Mouse (Mus musculus) hindbrain, embryonic 11.5 days (tissue): ENCODE data around the gene Rftn1. TPM values are rescaled to one million over a fixed set of nuclear protein-coding genes. Genes with fewer than 3 reads are reported as not detected.

Experiments used
- ATAC-seq: fragments of 200-750 bp; cut with Nextera tagmentation; 2 replicates; pipeline ENCODE4 v1.8.0; 2017; ENCODE audit warnings: mild to moderate bottlenecking, moderate TSS enrichment, moderate library complexity; ENCODE audit not compliant: low FRiP score
- DNase-seq: peaks from one replicate; pipeline ENCODE4 v3.0.0-alpha.2; 2015; ENCODE audit warnings: low spot score
- H3K27ac ChIP-seq: fragments of 300-500 bp; sonication (generic); 2 replicates; pipeline ENCODE4 v1.5.1; 2014; ENCODE audit warnings: mild to moderate bottlenecking, low read depth, low read length
- H3K27me3 ChIP-seq: fragments of 300-500 bp; sonication (generic); 2 replicates; pipeline ENCODE4 v1.6.1; 2014; ENCODE audit warnings: mild to moderate bottlenecking, low read length, moderate library complexity, mixed read lengths; ENCODE audit not compliant: control insufficient read depth, insufficient read depth
- H3K36me3 ChIP-seq: fragments of 300-500 bp; sonication (generic); 2 replicates; pipeline ENCODE4 v1.6.1; 2014; ENCODE audit warnings: mild to moderate bottlenecking, low read length, moderate library complexity, mixed read lengths; ENCODE audit not compliant: control insufficient read depth, insufficient read depth
- H3K4me1 ChIP-seq: fragments of 300-500 bp; sonication (generic); replicated peaks from 2 replicates; pipeline ENCODE4 v1.6.1; 2014; ENCODE audit warnings: low read length, mixed read lengths; ENCODE audit not compliant: control insufficient read depth, insufficient read depth
- H3K4me2 ChIP-seq: fragments of 300-500 bp; sonication (generic); replicated peaks from 2 replicates; pipeline ENCODE4 v1.6.1; 2014; ENCODE audit warnings: mild to moderate bottlenecking, low read depth, low read length
- H3K4me3 ChIP-seq: fragments of 300-500 bp; sonication (generic); 2 replicates; pipeline ENCODE4 v1.5.1; 2014; ENCODE audit warnings: low read depth, low read length
- H3K9ac ChIP-seq: fragments of 300-500 bp; sonication (generic); 2 replicates; pipeline ENCODE4 v1.6.1; 2014; ENCODE audit warnings: low read depth, low read length
- H3K9me3 ChIP-seq: fragments of 300-500 bp; sonication (generic); 2 replicates; pipeline ENCODE4 v1.6.1; 2016; ENCODE audit warnings: low read length; ENCODE audit not compliant: control insufficient read depth
- WGBS: fragments of 180-500 bp; shearing (Covaris S2); extraction: QIAGEN DNeasy Blood & Tissue Kit; methylation state at CpG from one replicate; pipeline ENCODE4 v1.1.7; 2014; 5-methylcytosine and 5-hydroxymethylcytosine counted together
- polyA plus RNA-seq: library from polyadenylated mRNA; unstranded; fragments of >200 nt; fragmentation: Nextera tagmentation; extraction: Ambion mirVana; gene quantifications from 2 replicates; pipeline ENCODE4 v1.2.1, GENCODE M21; 2014

Gene Rftn1
- polyA plus RNA-seq, 1 experiment from 2014 or later, result 5.6 TPM

DNA sequence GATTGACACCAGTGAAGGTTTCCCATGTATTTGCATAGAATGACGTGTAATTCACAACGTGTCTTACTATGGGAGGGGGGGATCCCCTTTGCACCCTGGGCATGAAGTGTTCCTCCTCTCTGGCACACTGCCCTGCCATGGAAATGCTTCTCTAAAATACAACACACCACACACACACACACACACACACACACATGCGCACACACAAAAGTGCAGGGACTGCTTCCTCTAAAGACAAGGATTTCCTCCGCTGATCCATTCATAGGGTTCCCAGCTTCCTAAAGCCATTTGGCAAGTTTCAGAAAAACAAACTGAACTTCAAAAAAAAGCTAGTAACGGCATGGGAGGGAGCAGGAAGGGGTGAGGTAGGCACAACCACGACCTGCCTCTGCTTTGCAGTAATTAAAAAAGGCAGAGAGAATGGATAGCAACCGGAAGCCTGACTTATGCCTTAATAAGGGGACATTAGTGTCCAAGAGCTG lies 20.5 kb downstream of the Rftn1 start:
- Histone ChIP-seq H3K27ac (no peak overlapping the region), H3K27me3 (no peaks in the 10 kb centered on the region), H3K4me2 (no peak overlapping the region), H3K36me3 (no peaks in the 10 kb centered on the region), H3K4me1 (0 out of 2 replicates have a peak, but pooled peaks cover 3% of the 10 kb centered on the region), H3K9me3 (no peaks in the 10 kb centered on the region), H3K4me3 (no peak overlapping the region), H3K9ac (no peak overlapping the region)
- no peak for DNase-seq
- ATAC-seq, result no peak
- WGBS, result 74% methylated on average over 7 of the region's 7 CpGs

- no peak for ATAC-seq
- Histone ChIP-seq H3K9me3 (no peaks in the 10 kb centered on the region), H3K27me3 (no peaks in the 10 kb centered on the region), H3K9ac (no peak overlapping the region), H3K4me2 (no peak overlapping the region), H3K4me3 (no peak overlapping the region), H3K4me1 (no peaks in the 10 kb centered on the region), H3K36me3 (no peaks in the 10 kb centered on the region), H3K27ac (no peak overlapping the region)
- 79% methylated on average over 20 of the region's 20 CpGs for WGBS
- DNase-seq, result no peak
Measured at GRCm38 (mm10) chr17:50160904-50161805, 29.3 kb downstream of the Rftn1 start.

GRCm38 (mm10) chr17:50160357-50160756 lies 30.1 kb downstream of the Rftn1 start:
- no peaks in the 10 kb centered on the region for H3K36me3 ChIP-seq
- no peak overlapping the region for H3K9ac ChIP-seq
- H3K4me2 ChIP-seq, result no peak overlapping the region
- WGBS, result 89% methylated on average over 6 of the region's 6 CpGs
- ATAC-seq (no peak), DNase-seq (no peak)
- no peak overlapping the region for H3K4me3 ChIP-seq
- no peaks in the 10 kb centered on the region for H3K9me3 ChIP-seq
- no peaks in the 10 kb centered on the region for H3K27me3 ChIP-seq
- H3K27ac ChIP-seq, result no peak overlapping the region
- H3K4me1 ChIP-seq, result no peaks in the 10 kb centered on the region

DNA sequence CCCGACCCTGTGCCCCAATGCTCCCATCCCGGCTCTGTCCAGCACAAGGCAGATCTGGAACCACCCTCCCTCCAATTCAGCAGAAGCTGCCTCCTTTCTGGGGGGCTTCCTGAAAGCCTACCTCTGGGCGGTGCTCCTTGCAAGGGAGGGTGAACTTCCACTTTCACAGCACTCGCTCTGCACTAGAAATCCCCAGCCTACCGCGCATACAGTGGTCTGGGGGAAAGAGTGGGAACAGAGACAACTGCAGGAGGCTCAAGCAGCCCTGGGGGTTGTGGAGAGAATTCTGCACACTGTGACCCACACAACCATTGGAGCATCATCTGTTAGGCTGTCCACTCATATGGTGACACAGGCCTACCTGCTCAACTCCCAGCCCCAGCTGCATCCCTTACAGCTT lies 30.7 kb downstream of the Rftn1 start:
- H3K4me1 ChIP-seq, result no peaks in the 10 kb centered on the region
- H3K27me3 ChIP-seq, result no peaks in the 10 kb centered on the region
- no peak overlapping the region for H3K9ac ChIP-seq
- H3K9me3 ChIP-seq, result no peaks in the 10 kb centered on the region
- H3K27ac ChIP-seq, result no peak overlapping the region
- H3K36me3 ChIP-seq, result no peaks in the 10 kb centered on the region
- WGBS, result 92% methylated on average over 6 of the region's 6 CpGs
- H3K4me3 ChIP-seq, result no peak overlapping the region
- no peak for ATAC-seq
- H3K4me2 ChIP-seq, result no peak overlapping the region
- DNase-seq, result no peak

DNA sequence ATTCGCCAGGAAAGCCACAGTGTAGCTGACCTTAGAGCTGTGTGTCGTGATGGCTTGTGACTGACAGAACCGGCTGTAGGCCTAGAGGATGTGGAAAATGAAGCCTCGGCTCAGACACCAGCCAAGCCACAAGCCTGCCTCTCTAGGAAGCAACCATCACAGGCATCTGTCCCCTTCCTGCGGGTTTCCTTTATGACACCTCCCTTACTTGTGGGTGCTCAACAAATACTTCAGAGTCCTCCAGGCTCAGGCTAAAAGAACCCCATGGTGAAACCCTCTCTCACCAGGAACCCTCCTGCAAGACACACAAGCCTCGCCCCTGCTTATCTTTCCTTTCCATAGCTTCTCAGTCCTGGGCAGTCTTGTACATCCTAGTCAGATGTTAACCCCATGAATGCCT lies 31.9 kb downstream of the Rftn1 start:
- H3K4me2 ChIP-seq, result no peak overlapping the region
- H3K9me3 ChIP-seq, result no peaks in the 10 kb centered on the region
- H3K27ac ChIP-seq, result no peak overlapping the region
- DNase-seq, result no peak
- no peak for ATAC-seq
- WGBS, result 82% methylated on average over 6 of the region's 6 CpGs
- H3K4me1 ChIP-seq, result no peaks in the 10 kb centered on the region
- no peaks in the 10 kb centered on the region for H3K36me3 ChIP-seq
- no peak overlapping the region for H3K4me3 ChIP-seq
- no peak overlapping the region for H3K9ac ChIP-seq
- no peaks in the 10 kb centered on the region for H3K27me3 ChIP-seq

- ATAC-seq (no peak), DNase-seq (no peak)
- H3K4me1 ChIP-seq, result no peaks in the 10 kb centered on the region
- H3K4me2 ChIP-seq, result no peak overlapping the region
- no peaks in the 10 kb centered on the region for H3K27me3 ChIP-seq
- no peak overlapping the region for H3K9ac ChIP-seq
- 89% methylated on average over 15 of the region's 15 CpGs for WGBS
- no peak overlapping the region for H3K27ac ChIP-seq
- no peaks in the 10 kb centered on the region for H3K36me3 ChIP-seq
- H3K4me3 ChIP-seq, result no peak overlapping the region
- H3K9me3 ChIP-seq, result no peaks in the 10 kb centered on the region
Measured at GRCm38 (mm10) chr17:50157190-50158150, 33.0 kb downstream of the Rftn1 start.

DNA sequence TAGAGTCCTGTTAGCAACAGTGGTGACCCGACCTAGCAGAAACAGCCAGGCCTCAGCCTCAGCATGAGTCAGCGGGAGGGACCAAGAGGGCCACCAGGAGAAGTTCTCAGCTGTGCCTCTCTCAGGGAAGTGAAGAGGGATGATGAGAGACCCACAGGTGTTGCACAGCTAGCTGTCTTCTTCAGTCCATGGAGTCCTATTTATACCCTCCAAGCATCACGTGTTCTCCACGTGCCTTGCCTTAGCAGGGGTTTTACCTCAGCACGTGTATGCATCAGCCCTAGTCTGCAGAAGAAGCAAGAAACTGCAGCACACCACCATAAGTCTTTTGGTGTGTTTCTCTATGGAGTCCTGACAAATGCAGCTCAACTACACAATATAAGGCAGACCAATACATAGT lies 38.4 kb downstream of the Rftn1 start:
- H3K9ac ChIP-seq, result no peak overlapping the region
- no peaks in the 10 kb centered on the region for H3K27me3 ChIP-seq
- H3K4me1 ChIP-seq, result no peaks in the 10 kb centered on the region
- DNase-seq, result no peak
- no peaks in the 10 kb centered on the region for H3K9me3 ChIP-seq
- no peak for ATAC-seq
- no peak overlapping the region for H3K27ac ChIP-seq
- H3K36me3 ChIP-seq, result no peaks in the 10 kb centered on the region
- H3K4me2 ChIP-seq, result no peak overlapping the region
- 90% methylated on average over 5 of the region's 5 CpGs for WGBS
- no peak overlapping the region for H3K4me3 ChIP-seq

GRCm38 (mm10) chr17:50151208-50151723 lies 39.2 kb downstream of the Rftn1 start:
- no peaks in the 10 kb centered on the region for H3K4me1 ChIP-seq
- H3K36me3 ChIP-seq, result no peaks in the 10 kb centered on the region
- H3K27me3 ChIP-seq, result no peaks in the 10 kb centered on the region
- DNase-seq (no peak), ATAC-seq (no peak)
- H3K4me2 ChIP-seq, result no peak overlapping the region
- H3K9ac ChIP-seq, result no peak overlapping the region
- WGBS, result 89% methylated on average over 7 of the region's 7 CpGs
- no peak overlapping the region for H3K27ac ChIP-seq
- no peak overlapping the region for H3K4me3 ChIP-seq
- no peaks in the 10 kb centered on the region for H3K9me3 ChIP-seq
